Mouse (Mus musculus) olfactory bulb, adult 2 months (tissue): ENCODE data around the gene Unc13b. TPM values are rescaled to one million over a fixed set of nuclear protein-coding genes. Genes with fewer than 3 reads are reported as not detected.
A peak's percentile ranks its signal among the peaks of the same experiment; 100 is the strongest.

Source experiments
- H3K27ac ChIP-seq: fragments of 200-500 bp; 2 replicates; pipeline ENCODE4 v1.5.1; 2012; ENCODE audit warnings: low read depth, low read length; ENCODE audit not compliant: insufficient read depth
- H3K4me1 ChIP-seq: fragments of 200-500 bp; 2 replicates; pipeline ENCODE4 v1.6.1; 2012; ENCODE audit warnings: low read length; ENCODE audit not compliant: control insufficient read depth, insufficient read depth
- H3K4me3 ChIP-seq: fragments of 200-500 bp; 2 replicates; pipeline ENCODE4 v1.5.1; 2012; ENCODE audit warnings: mild to moderate bottlenecking, low read depth, low read length, moderate library complexity; ENCODE audit not compliant: insufficient read depth
- CTCF ChIP-seq: fragments of 200-500 bp; IDR thresholded peaks from 2 replicates; pipeline ENCODE4 v1.5.1; 2012; ENCODE audit warnings: low read depth, mild to moderate bottlenecking, low read length, moderate library complexity; ENCODE audit not compliant: insufficient read depth
- POLR2A ChIP-seq: fragments of 200-500 bp; IDR thresholded peaks from 2 replicates; pipeline ENCODE4 v1.6.1; 2012; ENCODE audit warnings: mild to moderate bottlenecking, low read depth, low read length, moderate library complexity; ENCODE audit not compliant: insufficient read depth
- WGBS: fragments of 180-500 bp; shearing (Covaris S2); methylation state at CpG from one replicate; pipeline ENCODE4 v1.1.7; 2018; 5-methylcytosine and 5-hydroxymethylcytosine counted together
- polyA plus RNA-seq: library from polyadenylated mRNA; stranded (reverse); fragments of >200 nt; gene quantifications from 2 replicates; pipeline ENCODE4 v1.2.4, GENCODE M21; 2012; ENCODE audit warnings: low replicate concordance; ENCODE audit not compliant: missing spikeins, insufficient read depth, insufficient read length

Gene Unc13b
- polyA plus RNA-seq, 1 experiment = not detected

DNA sequence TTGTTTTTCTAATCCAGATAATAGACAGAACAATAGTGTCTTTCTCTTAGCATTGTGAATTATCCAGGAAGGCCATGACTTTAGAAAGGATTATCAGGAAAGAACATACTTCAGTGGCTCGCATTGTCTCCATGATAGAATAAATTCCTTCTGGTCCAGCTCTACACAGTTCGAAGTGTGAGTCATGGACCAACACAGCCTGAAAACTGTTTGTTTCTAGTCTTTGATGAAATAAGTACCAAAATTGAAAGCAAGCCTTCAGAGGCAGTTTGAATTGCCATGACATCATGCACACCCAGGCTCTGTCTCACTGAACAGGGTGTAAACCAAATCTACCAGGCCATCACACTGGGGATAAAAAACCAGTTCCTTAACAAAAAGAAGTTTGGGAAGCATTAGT, 128.7 kb downstream of the Unc13b start:
- H3K4me1 ChIP-seq = no peaks in the 10 kb centered on the region
- no peak overlapping the region for H3K27ac ChIP-seq
- H3K4me3 ChIP-seq = no peak overlapping the region
- 70% methylated on average over 2 of the region's 2 CpGs for WGBS
- no peak for TF ChIP-seq POLR2A
- no peak for TF ChIP-seq CTCF

GRCm38 (mm10) chr4:43189381-43189780, 130.6 kb downstream of the Unc13b start:
- no peak overlapping the region for H3K27ac ChIP-seq
- H3K4me1 ChIP-seq = no peaks in the 10 kb centered on the region
- TF ChIP-seq CTCF (no peak), POLR2A (no peak)
- no peak overlapping the region for H3K4me3 ChIP-seq
- WGBS = 92% methylated on average over 5 of the region's 5 CpGs

DNA sequence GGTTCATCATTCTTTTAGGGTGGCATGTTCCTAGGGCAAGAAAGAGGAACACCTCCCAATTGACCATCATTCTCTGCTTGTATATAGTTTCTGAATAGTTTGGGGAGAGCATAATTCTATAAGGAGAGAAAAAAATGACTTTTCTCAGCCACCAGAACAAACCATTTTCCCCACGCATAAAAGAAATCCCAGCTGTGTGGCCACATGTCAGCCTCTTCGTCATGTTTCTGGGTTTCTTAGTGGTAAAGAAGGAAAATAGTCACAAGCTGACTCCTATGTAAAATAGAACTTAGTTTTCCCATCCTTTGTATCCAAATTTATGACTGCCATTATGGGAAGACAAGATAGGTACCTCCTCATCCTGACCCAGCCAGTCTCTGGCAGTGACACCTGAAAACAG, 146.2 kb downstream of the Unc13b start:
- H3K27ac ChIP-seq = no peak overlapping the region
- WGBS = 75% methylated on average over 2 of the region's 2 CpGs
- no peak for TF ChIP-seq CTCF
- TF ChIP-seq POLR2A = no peak
- H3K4me1 ChIP-seq = peaks cover 4% of the 10 kb centered on the region
- H3K4me3 ChIP-seq = no peak overlapping the region

DNA sequence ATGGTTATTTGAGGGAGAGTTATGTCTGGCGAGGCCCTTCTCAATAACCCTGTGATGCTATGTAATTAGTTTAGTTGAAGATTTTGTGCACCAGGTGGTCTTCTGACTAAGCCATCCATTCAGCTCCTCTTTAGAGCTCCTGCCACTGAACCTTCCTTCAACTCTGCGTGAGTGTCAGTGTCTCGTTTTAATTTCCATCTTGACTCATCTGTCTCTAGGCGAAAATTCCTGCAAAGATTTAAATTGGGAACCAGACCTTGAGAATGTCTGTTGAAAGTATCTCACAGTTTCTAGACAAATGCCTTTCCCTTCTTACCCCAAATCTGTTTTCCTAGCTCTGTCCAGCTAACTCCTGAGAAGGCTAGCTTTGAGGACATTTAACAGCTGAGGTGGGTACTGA, 146.8 kb downstream of the Unc13b start:
- Histone ChIP-seq H3K4me3 (no peak overlapping the region), H3K4me1 (peaks cover 4% of the 10 kb centered on the region), H3K27ac (no peak overlapping the region)
- no peak for TF ChIP-seq CTCF
- no peak for TF ChIP-seq POLR2A
- WGBS = 42% methylated on average over 4 of the region's 4 CpGs

DNA sequence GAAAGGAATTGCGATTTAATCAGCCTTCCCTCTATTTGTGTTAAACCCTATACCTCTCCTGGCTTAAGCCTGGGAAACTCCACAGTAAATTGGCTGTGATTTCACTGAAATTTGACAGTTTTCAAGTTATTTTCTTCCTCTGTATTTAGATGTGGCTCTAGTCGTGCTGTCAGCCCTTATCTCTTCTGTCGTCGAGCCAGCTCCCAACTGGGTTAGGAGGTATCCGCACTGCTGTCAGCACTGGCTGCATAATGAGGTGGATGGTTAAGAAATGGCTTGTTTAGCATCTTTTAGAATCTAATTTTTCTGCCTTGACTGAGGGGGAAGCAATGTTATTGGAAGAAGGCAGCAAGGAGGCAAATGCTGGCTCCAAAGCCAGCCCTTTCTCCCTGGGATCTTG, 148.2 kb downstream of the Unc13b start:
- TF ChIP-seq POLR2A (no peak), CTCF (no peak)
- Histone ChIP-seq H3K4me3 (no peak overlapping the region), H3K27ac (no peak overlapping the region), H3K4me1 (peaks cover 4% of the 10 kb centered on the region)
- WGBS = 76% methylated on average over 5 of the region's 5 CpGs

DNA sequence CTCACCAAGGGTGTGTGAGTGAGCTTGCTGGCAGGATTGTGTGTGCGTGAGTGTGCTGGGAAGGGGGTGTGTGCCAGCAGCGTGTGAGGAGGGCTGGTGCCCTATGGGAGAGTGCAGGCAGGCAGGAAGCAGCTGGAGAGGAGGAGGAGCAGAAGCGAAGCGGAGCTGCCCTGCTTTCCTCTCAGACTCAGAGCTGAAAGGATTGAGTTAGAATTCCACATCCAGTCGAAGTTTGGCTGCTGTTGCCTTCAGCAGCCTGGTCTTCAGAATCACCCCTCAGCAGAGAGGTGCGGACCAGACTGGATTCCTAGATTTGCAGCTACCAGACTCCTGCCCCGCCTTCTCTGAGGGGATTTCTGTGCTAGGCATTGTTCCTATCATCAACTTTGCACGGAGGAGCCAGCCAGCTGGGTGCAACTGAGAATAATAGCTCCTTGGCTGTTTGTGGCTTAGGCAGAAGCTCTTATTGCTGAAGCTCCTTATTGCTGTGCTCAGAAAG, 150.4 kb downstream of the Unc13b start:
- TF ChIP-seq CTCF (no peak), POLR2A (no peak)
- Histone ChIP-seq H3K27ac (peak overlapping the region; percentile 52), H3K4me3 (peak overlapping the region; percentile 42), H3K4me1 (peaks cover 4% of the 10 kb centered on the region)
- WGBS = 3% methylated on average over 8 of the region's 8 CpGs

GRCm38 (mm10) chr4:43209673-43210072, 150.9 kb downstream of the Unc13b start:
- Histone ChIP-seq H3K4me3 (peak overlapping the region; percentile 2; the same call in 1 of the 2 replicates), H3K27ac (peak overlapping the region; percentile 52; the same call in 1 of the 2 replicates), H3K4me1 (peaks cover 4% of the 10 kb centered on the region)
- 17% methylated on average over 6 of the region's 6 CpGs for WGBS
- TF ChIP-seq POLR2A (no peak), CTCF (no peak)

DNA sequence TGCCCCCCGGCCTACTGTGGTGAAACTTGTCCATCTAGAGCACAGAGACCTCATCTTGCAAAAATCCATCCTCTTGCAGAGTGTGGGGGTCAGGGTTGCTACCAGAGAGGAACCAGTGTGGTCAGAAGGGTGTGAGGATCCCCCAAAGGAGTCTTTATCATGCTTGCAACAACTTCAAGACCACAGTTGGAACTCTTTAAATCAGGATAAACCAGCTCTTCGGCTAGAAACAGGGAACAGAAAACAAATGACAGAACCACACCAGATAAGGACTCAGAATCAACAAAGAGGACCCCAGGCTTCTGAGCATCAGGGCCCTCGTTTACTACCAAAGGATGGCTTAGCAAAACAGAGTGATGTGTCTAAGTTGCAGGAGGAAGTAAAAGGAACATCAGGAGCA, 157.7 kb downstream of the Unc13b start:
- no peak overlapping the region for H3K4me3 ChIP-seq
- no peak overlapping the region for H3K27ac ChIP-seq
- WGBS = 93% methylated on average over 3 of the region's 3 CpGs
- no peak for TF ChIP-seq CTCF
- TF ChIP-seq POLR2A = no peak
- no peaks in the 10 kb centered on the region for H3K4me1 ChIP-seq

GRCm38 (mm10) chr4:43217997-43218396, 159.2 kb downstream of the Unc13b start:
- TF ChIP-seq CTCF (no peak), POLR2A (no peak)
- 96% methylated on average over 1 of the region's 1 CpGs for WGBS
- no peaks in the 10 kb centered on the region for H3K4me1 ChIP-seq
- H3K4me3 ChIP-seq = no peak overlapping the region
- H3K27ac ChIP-seq = no peak overlapping the region

GRCm38 (mm10) chr4:43231821-43232220, 173.1 kb downstream of the Unc13b start:
- 92% methylated on average over 3 of the region's 3 CpGs for WGBS
- H3K4me3 ChIP-seq = no peak overlapping the region
- TF ChIP-seq POLR2A (no peak), CTCF (no peak)
- H3K4me1 ChIP-seq = no peaks in the 10 kb centered on the region
- no peak overlapping the region for H3K27ac ChIP-seq
